Mouse (Mus musculus) midbrain, embryonic 15.5 days (tissue): ENCODE data around the gene Itpr1. TPM values are rescaled to one million over a fixed set of nuclear protein-coding genes. Genes with fewer than 3 reads are reported as not detected.

Experiments used
- ATAC-seq: fragments of 200-750 bp; cut with Nextera tagmentation; replicated peaks from 2 replicates; pipeline ENCODE4 v1.8.0; 2017; ENCODE audit warnings: moderate TSS enrichment
- H3K27ac ChIP-seq: fragments of 300-500 bp; sonication (generic); 2 replicates; pipeline ENCODE4 v1.5.1; 2015; ENCODE audit warnings: mild to moderate bottlenecking, inconsistent platforms
- H3K27me3 ChIP-seq: fragments of 300-500 bp; sonication (generic); replicated peaks from 2 replicates; pipeline ENCODE4 v1.6.1; 2015; ENCODE audit warnings: inconsistent platforms
- H3K36me3 ChIP-seq: fragments of 300-500 bp; sonication (generic); replicated peaks from 2 replicates; pipeline ENCODE4 v1.6.1; 2015; ENCODE audit warnings: inconsistent platforms
- H3K4me1 ChIP-seq: fragments of 300-500 bp; sonication (generic); 2 replicates; pipeline ENCODE4 v1.6.1; 2015; ENCODE audit warnings: inconsistent platforms
- H3K4me2 ChIP-seq: fragments of 300-500 bp; sonication (generic); 2 replicates; pipeline ENCODE4 v1.6.1; 2015; ENCODE audit warnings: inconsistent platforms, mild to moderate bottlenecking, moderate library complexity
- H3K4me3 ChIP-seq: fragments of 300-500 bp; sonication (generic); 2 replicates; pipeline ENCODE4 v1.5.1; 2015; ENCODE audit warnings: mild to moderate bottlenecking, inconsistent platforms
- H3K9ac ChIP-seq: fragments of 300-500 bp; sonication (generic); 2 replicates; pipeline ENCODE4 v1.6.1; 2015; ENCODE audit warnings: mild to moderate bottlenecking, inconsistent platforms
- H3K9me3 ChIP-seq: fragments of 300-500 bp; sonication (generic); 2 replicates; pipeline ENCODE4 v1.6.1; 2016; ENCODE audit warnings: inconsistent platforms
- whole genome bisulfite sequencing: fragments of 180-500 bp; shearing (Covaris S2); methylation state at CpG from one replicate; pipeline ENCODE4 v1.1.7; 2015; ENCODE audit warnings: mixed read lengths; 5-methylcytosine and 5-hydroxymethylcytosine counted together
- polyA plus RNA-seq: library from polyadenylated mRNA; unstranded; fragments of >200 nt; fragmentation: Nextera tagmentation; extraction: Ambion mirVana; gene quantifications from 2 replicates; pipeline ENCODE4 v1.2.1, GENCODE M21; 2015

Itpr1 gene
- polyA plus RNA-seq, 1 experiment from 2014 or later: 4.7 TPM

GRCm38 (mm10) chr6:108234536-108234935, 21.6 kb downstream of the Itpr1 start:
- 82% methylated on average over 6 of the region's 6 CpGs for WGBS
- H3K36me3 ChIP-seq: no peaks in the 10 kb centered on the region
- no peak overlapping the region for H3K4me3 ChIP-seq
- H3K4me2 ChIP-seq: no peak overlapping the region
- H3K9me3 ChIP-seq: no peaks in the 10 kb centered on the region
- no peak overlapping the region for H3K9ac ChIP-seq
- H3K27me3 ChIP-seq: no peaks in the 10 kb centered on the region
- H3K27ac ChIP-seq: no peak overlapping the region
- no peak for ATAC-seq
- H3K4me1 ChIP-seq: peaks cover 15% of the 10 kb centered on the region

- WGBS: 53% methylated on average over 13 of the region's 13 CpGs
- Histone ChIP-seq H3K9me3 (no peaks in the 10 kb centered on the region), H3K4me3 (no peak overlapping the region), H3K4me2 (no peak overlapping the region), H3K27me3 (no peaks in the 10 kb centered on the region), H3K36me3 (no peaks in the 10 kb centered on the region), H3K9ac (no peak overlapping the region), H3K4me1 (peaks cover 15% of the 10 kb centered on the region), H3K27ac (no peak overlapping the region)
- ATAC-seq: no peak
Measured at GRCm38 (mm10) chr6:108235680-108236123, 22.8 kb downstream of the Itpr1 start.

- no peaks in the 10 kb centered on the region for H3K9me3 ChIP-seq
- no peak overlapping the region for H3K4me2 ChIP-seq
- H3K27me3 ChIP-seq: no peaks in the 10 kb centered on the region
- no peak overlapping the region for H3K4me3 ChIP-seq
- ATAC-seq: peak; percentile 77
- no peak overlapping the region for H3K27ac ChIP-seq
- no peak overlapping the region for H3K9ac ChIP-seq
- H3K36me3 ChIP-seq: no peaks in the 10 kb centered on the region
- 49% methylated on average over 9 of the region's 9 CpGs for WGBS
- H3K4me1 ChIP-seq: peaks cover 15% of the 10 kb centered on the region
Measured at GRCm38 (mm10) chr6:108236411-108236921, 23.6 kb downstream of the Itpr1 start.

GRCm38 (mm10) chr6:108236996-108237395, 24.1 kb downstream of the Itpr1 start:
- peaks cover 15% of the 10 kb centered on the region for H3K4me1 ChIP-seq
- H3K36me3 ChIP-seq: no peaks in the 10 kb centered on the region
- H3K9me3 ChIP-seq: no peaks in the 10 kb centered on the region
- H3K4me2 ChIP-seq: no peak overlapping the region
- H3K27me3 ChIP-seq: no peaks in the 10 kb centered on the region
- no peak overlapping the region for H3K4me3 ChIP-seq
- no peak for ATAC-seq
- WGBS: 68% methylated on average over 8 of the region's 8 CpGs
- no peak overlapping the region for H3K9ac ChIP-seq
- H3K27ac ChIP-seq: no peak overlapping the region

- Histone ChIP-seq H3K9me3 (no peaks in the 10 kb centered on the region), H3K4me3 (no peak overlapping the region), H3K9ac (no peak overlapping the region), H3K36me3 (no peaks in the 10 kb centered on the region), H3K4me2 (no peak overlapping the region), H3K27me3 (no peaks in the 10 kb centered on the region), H3K27ac (no peak overlapping the region), H3K4me1 (peaks cover 15% of the 10 kb centered on the region)
- no peak for ATAC-seq
- 86% methylated on average over 8 of the region's 8 CpGs for WGBS
Measured at GRCm38 (mm10) chr6:108237585-108237984, 24.7 kb downstream of the Itpr1 start.

GRCm38 (mm10) chr6:108238011-108238410, 25.1 kb downstream of the Itpr1 start:
- no peak overlapping the region for H3K27ac ChIP-seq
- no peaks in the 10 kb centered on the region for H3K36me3 ChIP-seq
- no peak overlapping the region for H3K4me2 ChIP-seq
- H3K27me3 ChIP-seq: no peaks in the 10 kb centered on the region
- H3K4me3 ChIP-seq: no peak overlapping the region
- H3K9ac ChIP-seq: no peak overlapping the region
- H3K9me3 ChIP-seq: no peaks in the 10 kb centered on the region
- WGBS: 84% methylated on average over 4 of the region's 4 CpGs
- peaks cover 15% of the 10 kb centered on the region for H3K4me1 ChIP-seq
- no peak; the same call in 1 of the 2 replicates for ATAC-seq

- Histone ChIP-seq H3K9me3 (no peaks in the 10 kb centered on the region), H3K9ac (no peak overlapping the region), H3K27ac (no peak overlapping the region), H3K4me1 (peaks cover 15% of the 10 kb centered on the region), H3K4me3 (no peak overlapping the region), H3K27me3 (no peaks in the 10 kb centered on the region), H3K4me2 (no peak overlapping the region), H3K36me3 (no peaks in the 10 kb centered on the region)
- 64% methylated on average over 4 of the region's 4 CpGs for WGBS
- ATAC-seq: no peak
Measured at GRCm38 (mm10) chr6:108239056-108239455, 26.2 kb downstream of the Itpr1 start.

- no peaks in the 10 kb centered on the region for H3K27me3 ChIP-seq
- H3K9ac ChIP-seq: no peak overlapping the region
- no peaks in the 10 kb centered on the region for H3K9me3 ChIP-seq
- no peak overlapping the region for H3K4me3 ChIP-seq
- peaks cover 15% of the 10 kb centered on the region for H3K4me1 ChIP-seq
- 95% methylated on average over 1 of the region's 1 CpGs for WGBS
- no peak overlapping the region for H3K27ac ChIP-seq
- no peak for ATAC-seq
- no peak overlapping the region for H3K4me2 ChIP-seq
- H3K36me3 ChIP-seq: no peaks in the 10 kb centered on the region
Measured at GRCm38 (mm10) chr6:108240004-108240403, 27.1 kb downstream of the Itpr1 start.

GRCm38 (mm10) chr6:108240754-108241153, 27.9 kb downstream of the Itpr1 start:
- Histone ChIP-seq H3K27ac (no peak overlapping the region), H3K9me3 (no peaks in the 10 kb centered on the region), H3K4me2 (no peak overlapping the region), H3K27me3 (no peaks in the 10 kb centered on the region), H3K9ac (no peak overlapping the region), H3K4me3 (no peak overlapping the region), H3K36me3 (no peaks in the 10 kb centered on the region), H3K4me1 (peaks cover 15% of the 10 kb centered on the region)
- no peak for ATAC-seq
- WGBS: 70% methylated on average over 5 of the region's 5 CpGs

GRCm38 (mm10) chr6:108244571-108244970, 31.7 kb downstream of the Itpr1 start:
- Histone ChIP-seq H3K4me3 (no peak overlapping the region), H3K27ac (no peak overlapping the region), H3K9ac (no peak overlapping the region), H3K36me3 (no peaks in the 10 kb centered on the region), H3K4me1 (peaks cover 7% of the 10 kb centered on the region), H3K4me2 (no peak overlapping the region), H3K9me3 (no peaks in the 10 kb centered on the region), H3K27me3 (no peaks in the 10 kb centered on the region)
- no peak for ATAC-seq
- WGBS: 90% methylated on average over 8 of the region's 8 CpGs

GRCm38 (mm10) chr6:108246369-108247085, 33.6 kb downstream of the Itpr1 start:
- WGBS: 83% methylated on average over 3 of the region's 3 CpGs
- no peak for ATAC-seq
- no peak overlapping the region for H3K9ac ChIP-seq

GRCm38 (mm10) chr6:108247211-108247610, 34.3 kb downstream of the Itpr1 start:
- Histone ChIP-seq H3K36me3 (no peaks in the 10 kb centered on the region), H3K27me3 (no peaks in the 10 kb centered on the region), H3K4me2 (no peak overlapping the region), H3K4me3 (no peak overlapping the region), H3K9ac (no peak overlapping the region), H3K27ac (no peak overlapping the region), H3K9me3 (no peaks in the 10 kb centered on the region), H3K4me1 (peaks cover 12% of the 10 kb centered on the region)
- ATAC-seq: no peak
- 90% methylated on average over 3 of the region's 3 CpGs for WGBS

More at GRCm38 (mm10) chr6:108246369-108247085, 33.6 kb downstream of the Itpr1 start:
- no peak overlapping the region for H3K4me3 ChIP-seq
- no peaks in the 10 kb centered on the region for H3K9me3 ChIP-seq
- H3K4me2 ChIP-seq: no peak overlapping the region
- no peak overlapping the region for H3K27ac ChIP-seq
- no peaks in the 10 kb centered on the region for H3K36me3 ChIP-seq
- H3K4me1 ChIP-seq: peaks cover 12% of the 10 kb centered on the region
- no peaks in the 10 kb centered on the region for H3K27me3 ChIP-seq

GRCm38 (mm10) chr6:108248519-108248918, 35.6 kb downstream of the Itpr1 start:
- Histone ChIP-seq H3K36me3 (no peaks in the 10 kb centered on the region), H3K9ac (no peak overlapping the region), H3K27me3 (no peaks in the 10 kb centered on the region), H3K4me1 (peaks cover 12% of the 10 kb centered on the region), H3K9me3 (no peaks in the 10 kb centered on the region), H3K4me2 (no peak overlapping the region), H3K4me3 (no peak overlapping the region), H3K27ac (0 out of 2 replicates have a peak overlapping the region, but pooled peaks have one; percentile 35)
- 26% methylated on average over 4 of the region's 4 CpGs for WGBS
- peak; percentile 43 for ATAC-seq
